Mouse (Mus musculus): ENCODE results near the gene Chat.

- TF ChIP-seq MYOD1 (IDR thresholded peaks at IDR 0.05; ENCODE audit: control insufficient read depth in 1 of 3, insufficient read length in 2 of 3, low read depth in 2 of 3) (no peak), MAX (IDR thresholded peaks at IDR 0.05; ENCODE audit: low read depth) (no peak), POLR2A (IDR thresholded peaks at IDR 0.05; ENCODE audit: insufficient read length, low read depth) (no peak), SRF (IDR thresholded peaks at IDR 0.05; ENCODE audit: control insufficient read depth, insufficient read length, low read depth) (no peak), USF1 (IDR thresholded peaks at IDR 0.05; ENCODE audit: low read depth) (no peak)
Observed at GRCm38 (mm10) chr14:32429030-32429602, 36.7 kb downstream of the Chat start.

Data from myocyte (in vitro differentiated cells).